Mouse (Mus musculus): ENCODE measurements at regions not wholly inside any gene's neighbourhood (a gene's known extent, or its start where the extent isn't known, plus 50 kb on each side); places are given as distances from the start of the nearest gene placed in this dataset.

DNA sequence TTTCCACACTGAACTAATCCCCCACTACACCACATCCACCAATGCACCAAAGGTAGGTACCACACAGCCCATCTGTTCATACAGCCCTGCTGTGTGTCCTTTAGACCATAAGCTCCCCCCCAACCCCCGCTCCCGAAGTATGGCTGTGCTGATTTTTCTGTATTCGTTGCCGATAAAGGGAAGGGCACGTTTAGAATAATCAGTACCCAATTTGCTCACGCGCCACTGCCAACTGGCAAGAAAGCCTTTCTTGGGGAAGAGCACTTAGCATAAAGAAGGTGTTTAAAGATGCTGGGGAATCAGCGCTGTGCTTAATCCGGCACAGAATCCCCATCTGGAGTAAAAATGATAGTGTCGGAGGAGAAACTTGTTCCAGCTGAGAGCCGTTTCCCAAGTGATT is 111.4 kb downstream of the Cd83 start:
- no peak overlapping the region for H3K4me3 ChIP-seq
- 72% methylated on average over 11 of the region's 11 CpGs for WGBS
- H3K4me2 ChIP-seq (replicated peaks), result no peak overlapping the region
- peaks cover 10% of the 10 kb centered on the region for H3K4me1 ChIP-seq
- H3K9ac ChIP-seq, result no peak overlapping the region
- H3K27ac ChIP-seq, result no peak overlapping the region
- H3K36me3 ChIP-seq, result no peaks in the 10 kb centered on the region
- no peaks in the 10 kb centered on the region for H3K27me3 ChIP-seq
- H3K9me3 ChIP-seq, result no peaks in the 10 kb centered on the region
- ATAC-seq (ENCODE audit: low FRiP score, low read depth), result no peak

DNA sequence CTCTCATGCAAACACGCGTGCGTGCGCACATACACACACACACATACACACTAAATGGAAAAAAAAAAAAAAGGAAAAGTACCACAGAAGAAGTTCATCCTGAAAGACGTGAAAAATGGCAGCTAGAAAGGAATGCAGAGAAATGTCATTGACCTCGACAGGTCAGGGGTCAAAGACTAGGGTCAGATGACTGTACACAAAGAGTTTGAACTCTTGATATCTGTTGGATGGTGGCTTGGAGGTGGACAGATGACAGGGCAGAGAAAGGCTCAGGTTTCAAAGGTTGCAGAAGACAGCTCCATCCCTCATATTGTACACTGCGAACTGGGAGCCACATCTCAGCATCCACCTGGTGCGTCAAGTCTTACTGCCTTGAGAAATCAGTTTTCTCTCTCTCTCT is 112.5 kb downstream of the Cd83 start:
- no peak overlapping the region for H3K27ac ChIP-seq
- 83% methylated on average over 8 of the region's 8 CpGs for WGBS
- peaks cover 3% of the 10 kb centered on the region for H3K4me1 ChIP-seq
- H3K9me3 ChIP-seq, result no peaks in the 10 kb centered on the region
- H3K9ac ChIP-seq, result no peak overlapping the region
- no peak for ATAC-seq (ENCODE audit: low FRiP score, low read depth)
- no peaks in the 10 kb centered on the region for H3K27me3 ChIP-seq
- no peak overlapping the region for H3K4me3 ChIP-seq
- H3K36me3 ChIP-seq, result no peaks in the 10 kb centered on the region
- no peak overlapping the region for H3K4me2 ChIP-seq (replicated peaks)

DNA sequence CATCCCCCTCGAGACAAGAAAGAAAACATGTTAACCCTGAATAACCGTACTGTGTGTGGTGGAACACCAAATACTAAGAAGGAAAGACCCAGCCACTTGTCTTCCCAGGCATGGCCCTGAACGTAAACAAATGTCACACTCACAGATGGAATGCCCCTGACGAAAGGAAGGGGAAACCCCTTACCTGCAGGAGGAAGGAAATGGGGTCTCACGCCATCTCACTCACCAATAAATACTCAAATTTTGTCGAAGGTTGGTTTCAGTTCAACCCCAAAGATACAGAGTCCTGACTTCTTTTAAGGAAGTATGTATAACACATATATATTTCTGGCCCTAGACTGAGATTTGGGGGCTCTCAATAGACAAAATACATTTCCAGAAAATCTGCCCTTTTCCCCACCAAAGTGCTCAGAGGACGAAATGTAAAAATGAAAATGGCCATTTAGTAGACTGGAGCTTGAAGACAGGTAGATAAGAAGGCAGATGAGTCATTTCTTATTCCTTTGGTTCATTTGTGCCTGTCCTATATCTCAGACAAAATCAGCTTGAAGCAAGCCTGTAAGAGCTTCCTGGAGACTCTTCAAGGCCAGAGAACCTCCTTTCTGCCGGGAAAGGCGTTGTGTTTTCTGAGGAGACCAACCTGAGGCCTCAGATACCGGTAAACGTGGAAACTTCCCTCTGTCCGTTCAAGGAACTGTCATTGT is 114.1 kb downstream of the Cd83 start:
- no peak overlapping the region for H3K27ac ChIP-seq
- no peak overlapping the region for H3K4me2 ChIP-seq (replicated peaks)
- no peak for ATAC-seq (ENCODE audit: low FRiP score, low read depth)
- no peaks in the 10 kb centered on the region for H3K27me3 ChIP-seq
- WGBS, result 69% methylated on average over 12 of the region's 12 CpGs
- H3K4me1 ChIP-seq, result no peaks in the 10 kb centered on the region
- no peak overlapping the region for H3K4me3 ChIP-seq
- H3K36me3 ChIP-seq, result no peaks in the 10 kb centered on the region
- no peak overlapping the region for H3K9ac ChIP-seq
- no peaks in the 10 kb centered on the region for H3K9me3 ChIP-seq

DNA sequence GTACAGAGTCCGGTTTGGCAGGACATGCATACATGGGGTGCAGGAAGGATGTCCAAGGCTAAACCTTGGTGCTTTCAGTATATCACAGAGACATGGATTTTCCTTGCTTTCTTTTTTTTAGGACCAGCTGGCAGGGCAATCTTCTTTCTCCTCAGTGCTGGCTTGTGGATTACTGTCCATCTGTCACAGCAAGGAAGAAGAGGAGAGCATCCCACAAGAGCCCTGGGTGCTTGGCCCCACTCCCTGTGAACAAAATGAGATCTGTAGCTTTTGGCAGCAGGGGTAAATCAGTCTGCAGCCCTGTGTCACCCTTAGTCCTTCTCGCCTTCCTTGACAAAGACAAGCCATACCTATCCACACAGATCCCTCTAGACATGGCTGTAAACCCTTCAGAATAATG is 115.5 kb downstream of the Cd83 start:
- Histone ChIP-seq H3K4me3 (no peak overlapping the region), H3K4me2 (replicated peaks) (no peak overlapping the region), H3K4me1 (no peaks in the 10 kb centered on the region), H3K27me3 (no peaks in the 10 kb centered on the region), H3K36me3 (no peaks in the 10 kb centered on the region), H3K9ac (no peak overlapping the region), H3K27ac (no peak overlapping the region), H3K9me3 (no peaks in the 10 kb centered on the region)
- WGBS, result 88% methylated on average over 2 of the region's 2 CpGs
- no peak for ATAC-seq (ENCODE audit: low FRiP score, low read depth)

DNA sequence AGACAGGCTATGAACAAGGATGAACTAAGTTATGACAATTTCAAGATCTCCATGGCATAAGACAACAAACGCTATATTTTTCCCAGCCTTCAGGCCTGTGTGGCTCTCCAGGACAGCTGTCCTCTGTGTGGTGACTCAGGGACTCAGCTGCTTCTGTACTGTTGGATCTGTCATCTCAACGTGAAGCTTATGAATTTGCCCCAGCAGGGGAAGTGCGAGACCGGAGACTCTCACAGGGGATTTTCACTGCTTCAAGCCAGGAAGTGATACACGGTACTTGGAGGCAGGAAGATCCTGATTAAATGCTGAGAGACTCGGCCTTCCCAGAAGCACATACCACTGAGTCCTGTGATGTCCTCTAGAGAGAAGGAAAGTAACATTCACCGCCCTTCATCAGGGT is 116.2 kb downstream of the Cd83 start:
- 76% methylated on average over 7 of the region's 7 CpGs for WGBS
- Histone ChIP-seq H3K9ac (no peak overlapping the region), H3K27ac (no peak overlapping the region), H3K27me3 (no peaks in the 10 kb centered on the region), H3K36me3 (no peaks in the 10 kb centered on the region), H3K4me3 (no peak overlapping the region), H3K4me2 (replicated peaks) (no peak overlapping the region), H3K4me1 (peaks cover 2% of the 10 kb centered on the region), H3K9me3 (no peaks in the 10 kb centered on the region)
- ATAC-seq (ENCODE audit: low FRiP score, low read depth), result no peak

DNA sequence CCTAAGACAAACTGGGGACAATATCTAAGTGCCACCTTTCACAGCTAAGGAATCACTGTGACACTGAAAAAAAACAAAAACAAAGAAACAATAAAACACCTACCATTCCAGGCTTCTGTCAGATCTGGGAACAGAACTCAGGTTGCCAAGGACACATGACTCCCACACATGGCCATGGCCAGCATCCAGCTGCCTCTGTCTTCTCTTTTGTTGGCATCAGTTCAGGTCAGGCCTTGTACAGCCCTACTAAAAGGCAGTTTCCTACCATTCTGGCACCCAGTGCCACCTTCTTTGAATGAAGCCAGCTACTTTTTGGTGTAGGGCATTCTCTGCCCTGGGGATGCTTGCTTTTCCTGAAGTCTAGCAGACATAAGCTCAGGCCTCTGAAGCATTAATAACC is 118.8 kb downstream of the Cd83 start:
- H3K4me1 ChIP-seq, result peaks cover 28% of the 10 kb centered on the region
- no peaks in the 10 kb centered on the region for H3K27me3 ChIP-seq
- H3K36me3 ChIP-seq, result no peaks in the 10 kb centered on the region

DNA sequence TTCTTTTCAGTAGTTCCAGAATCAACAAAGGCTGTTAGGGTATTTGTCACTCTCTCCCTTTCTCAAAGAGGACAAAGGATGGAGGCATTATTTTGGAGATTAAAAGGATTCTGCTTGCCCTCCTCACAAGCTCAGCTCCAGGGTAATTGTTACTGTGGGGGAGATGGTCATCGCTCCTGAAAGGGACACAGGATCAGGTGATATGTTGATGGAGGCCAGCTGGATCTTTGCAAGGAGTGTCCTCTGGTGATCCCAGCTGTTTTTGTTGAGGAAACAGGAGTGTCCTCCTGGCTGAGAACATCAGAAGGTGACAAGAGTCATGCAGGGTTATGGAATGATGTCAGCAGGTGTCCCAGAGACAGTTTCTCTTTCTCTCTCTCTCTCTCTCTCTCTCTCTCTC is 119.7 kb downstream of the Cd83 start:
- H3K27ac ChIP-seq, result no peak overlapping the region
- peaks cover 37% of the 10 kb centered on the region for H3K4me1 ChIP-seq
- H3K9me3 ChIP-seq, result no peaks in the 10 kb centered on the region
- no peaks in the 10 kb centered on the region for H3K36me3 ChIP-seq
- 36% methylated on average over 1 of the region's 1 CpGs for WGBS
- no peak for ATAC-seq (ENCODE audit: low FRiP score, low read depth)
- H3K27me3 ChIP-seq, result no peaks in the 10 kb centered on the region
- H3K9ac ChIP-seq, result no peak overlapping the region
- no peak overlapping the region for H3K4me2 ChIP-seq (replicated peaks)
- no peak overlapping the region for H3K4me3 ChIP-seq

More for the DNA sequence above, 118.8 kb downstream of the Cd83 start:
- Histone ChIP-seq H3K27ac (no peak overlapping the region), H3K4me3 (no peak overlapping the region), H3K4me2 (replicated peaks) (no peak overlapping the region), H3K9me3 (no peaks in the 10 kb centered on the region), H3K9ac (no peak overlapping the region)
- no peak for ATAC-seq (ENCODE audit: low FRiP score, low read depth)

DNA sequence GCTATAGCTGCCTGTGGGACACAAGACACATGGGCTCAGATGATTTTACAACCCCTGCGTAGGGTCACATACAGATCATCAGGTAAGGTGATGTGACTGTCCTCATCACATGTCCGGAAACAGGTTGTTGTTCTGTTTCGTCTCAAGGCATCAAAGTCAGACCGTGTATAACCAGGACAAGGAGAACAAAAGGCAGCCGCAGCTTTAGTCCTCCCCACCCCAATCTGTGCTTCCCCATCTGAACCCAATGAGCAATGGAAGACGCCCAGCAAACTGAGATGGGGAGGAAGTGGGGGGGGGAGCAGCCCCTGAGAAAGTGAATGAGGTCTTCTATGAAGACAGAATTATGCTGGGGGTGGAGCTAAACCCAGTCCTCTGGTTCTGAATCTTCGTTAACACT is 121.7 kb downstream of the Cd83 start:
- H3K27me3 ChIP-seq, result no peaks in the 10 kb centered on the region
- H3K9ac ChIP-seq, result no peak overlapping the region
- peaks cover 37% of the 10 kb centered on the region for H3K4me1 ChIP-seq
- H3K9me3 ChIP-seq, result no peaks in the 10 kb centered on the region
- H3K4me3 ChIP-seq, result no peak overlapping the region
- no peaks in the 10 kb centered on the region for H3K36me3 ChIP-seq
- WGBS, result 59% methylated on average over 7 of the region's 7 CpGs
- no peak for ATAC-seq (ENCODE audit: low FRiP score, low read depth)
- no peak overlapping the region for H3K27ac ChIP-seq
- no peak overlapping the region for H3K4me2 ChIP-seq (replicated peaks)

DNA sequence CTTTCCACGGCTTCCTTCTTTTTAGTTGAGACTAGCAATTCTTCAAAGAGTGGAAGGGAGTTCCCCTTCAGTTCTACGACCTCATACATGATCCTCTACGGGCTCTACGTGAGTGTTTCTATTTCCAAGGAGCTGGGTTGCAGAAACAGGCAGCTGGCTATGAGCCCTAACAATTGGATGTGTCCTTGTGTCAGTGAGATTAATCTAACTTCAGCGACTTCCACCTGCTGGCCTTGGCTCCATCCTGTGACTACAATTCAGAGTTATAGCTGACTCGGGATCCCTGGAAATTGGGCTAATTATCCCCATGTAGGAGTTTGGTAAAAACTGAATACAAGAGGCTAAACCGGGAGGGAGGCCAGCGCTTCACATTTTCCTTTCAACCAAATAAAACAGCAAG is 122.8 kb downstream of the Cd83 start:
- Histone ChIP-seq H3K27ac (no peak overlapping the region), H3K9ac (no peak overlapping the region), H3K4me2 (replicated peaks) (no peak overlapping the region), H3K9me3 (no peaks in the 10 kb centered on the region), H3K4me1 (peaks cover 37% of the 10 kb centered on the region), H3K36me3 (no peaks in the 10 kb centered on the region), H3K4me3 (no peak overlapping the region), H3K27me3 (no peaks in the 10 kb centered on the region)
- 60% methylated on average over 8 of the region's 8 CpGs for WGBS
- ATAC-seq (ENCODE audit: low FRiP score, low read depth), result no peak

DNA sequence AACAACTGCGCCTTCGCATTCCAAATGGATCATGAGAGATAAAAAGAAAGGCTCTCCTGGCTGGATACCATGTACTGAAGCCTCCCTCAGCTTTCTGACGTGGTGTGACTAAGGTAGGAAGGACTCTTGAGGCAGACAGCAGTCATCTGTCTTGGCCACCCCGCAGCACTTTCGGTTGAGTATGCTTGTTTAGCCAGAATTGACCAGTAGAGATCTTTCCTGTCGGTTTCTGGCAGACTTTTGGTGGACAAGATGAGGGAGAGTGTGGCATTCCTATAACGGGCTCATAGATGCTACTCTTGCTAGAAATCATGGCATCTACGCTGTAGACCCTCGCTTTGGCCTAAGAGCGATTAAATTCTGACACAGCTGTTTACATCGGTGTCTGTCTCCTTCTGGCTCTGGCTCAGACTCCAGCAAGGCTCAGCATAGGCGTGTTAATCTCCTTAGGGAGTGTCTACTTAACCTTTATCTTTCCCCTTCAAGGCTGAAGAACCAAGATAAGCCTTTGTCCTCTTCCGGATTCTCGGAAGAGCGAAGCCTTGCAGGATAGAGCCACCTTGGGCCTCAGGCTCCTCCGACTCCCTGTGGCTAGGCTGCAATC is 123.6 kb downstream of the Cd83 start:
- no peak overlapping the region for H3K4me2 ChIP-seq (replicated peaks)
- no peaks in the 10 kb centered on the region for H3K27me3 ChIP-seq
- 66% methylated on average over 16 of the region's 16 CpGs for WGBS
- peaks cover 38% of the 10 kb centered on the region for H3K4me1 ChIP-seq
- H3K36me3 ChIP-seq, result no peaks in the 10 kb centered on the region
- ATAC-seq (ENCODE audit: low FRiP score, low read depth), result no peak
- no peak overlapping the region for H3K4me3 ChIP-seq
- H3K9me3 ChIP-seq, result no peaks in the 10 kb centered on the region
- no peak overlapping the region for H3K27ac ChIP-seq
- no peak overlapping the region for H3K9ac ChIP-seq

DNA sequence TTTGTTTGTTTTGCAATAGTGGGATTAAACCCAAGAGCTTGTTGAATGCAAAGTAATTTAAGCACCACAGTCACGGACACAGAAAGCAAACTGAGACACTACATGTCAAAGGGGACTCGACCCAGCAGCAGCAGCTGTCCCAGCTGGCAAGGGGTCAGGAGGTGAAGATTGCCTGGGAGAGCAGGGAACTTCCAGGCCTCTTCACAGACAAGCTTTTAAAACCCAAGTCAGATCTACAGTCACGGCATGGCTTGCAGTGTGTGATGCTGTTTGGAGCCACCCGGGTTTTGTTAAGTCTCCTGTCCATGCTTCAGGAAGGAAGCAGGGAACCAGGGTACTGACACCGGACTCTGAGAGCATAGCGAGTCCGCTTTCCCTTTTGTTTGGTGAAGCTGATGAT is 125.4 kb downstream of the Cd83 start:
- Histone ChIP-seq H3K4me2 (replicated peaks) (no peak overlapping the region), H3K36me3 (no peaks in the 10 kb centered on the region), H3K4me3 (no peak overlapping the region), H3K4me1 (peaks cover 44% of the 10 kb centered on the region), H3K9ac (no peak overlapping the region), H3K27me3 (no peaks in the 10 kb centered on the region), H3K27ac (no peak overlapping the region), H3K9me3 (no peaks in the 10 kb centered on the region)
- 44% methylated on average over 7 of the region's 7 CpGs for WGBS
- ATAC-seq (ENCODE audit: low FRiP score, low read depth), result no peak

DNA sequence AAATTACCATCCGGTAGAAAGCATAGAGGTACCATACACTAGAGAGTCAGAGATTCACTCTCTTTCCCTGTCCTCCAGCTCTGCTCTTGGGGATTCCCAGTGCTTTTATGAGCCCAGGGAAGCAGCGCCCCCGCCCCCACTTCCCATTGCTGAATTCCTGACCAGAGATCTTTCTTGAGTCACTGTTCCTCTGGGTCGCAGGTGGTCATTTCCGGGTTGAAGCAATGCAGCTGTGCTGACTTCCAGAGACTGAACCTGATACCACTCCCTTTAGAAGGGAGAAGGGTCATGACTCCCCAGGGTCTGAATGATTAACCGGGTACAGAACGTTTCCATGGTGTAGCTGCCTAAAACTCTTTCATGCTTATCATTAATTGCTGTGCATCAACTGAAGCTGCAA is 128.9 kb downstream of the Cd83 start:
- H3K27me3 ChIP-seq, result no peaks in the 10 kb centered on the region
- H3K4me1 ChIP-seq, result peaks cover 15% of the 10 kb centered on the region
- H3K4me3 ChIP-seq, result no peak overlapping the region
- ATAC-seq (ENCODE audit: low FRiP score, low read depth), result no peak
- no peak overlapping the region for H3K9ac ChIP-seq
- WGBS, result 29% methylated on average over 7 of the region's 7 CpGs
- H3K4me2 ChIP-seq (replicated peaks), result no peak overlapping the region
- no peaks in the 10 kb centered on the region for H3K36me3 ChIP-seq
- H3K9me3 ChIP-seq, result no peaks in the 10 kb centered on the region
- H3K27ac ChIP-seq, result no peak overlapping the region

DNA sequence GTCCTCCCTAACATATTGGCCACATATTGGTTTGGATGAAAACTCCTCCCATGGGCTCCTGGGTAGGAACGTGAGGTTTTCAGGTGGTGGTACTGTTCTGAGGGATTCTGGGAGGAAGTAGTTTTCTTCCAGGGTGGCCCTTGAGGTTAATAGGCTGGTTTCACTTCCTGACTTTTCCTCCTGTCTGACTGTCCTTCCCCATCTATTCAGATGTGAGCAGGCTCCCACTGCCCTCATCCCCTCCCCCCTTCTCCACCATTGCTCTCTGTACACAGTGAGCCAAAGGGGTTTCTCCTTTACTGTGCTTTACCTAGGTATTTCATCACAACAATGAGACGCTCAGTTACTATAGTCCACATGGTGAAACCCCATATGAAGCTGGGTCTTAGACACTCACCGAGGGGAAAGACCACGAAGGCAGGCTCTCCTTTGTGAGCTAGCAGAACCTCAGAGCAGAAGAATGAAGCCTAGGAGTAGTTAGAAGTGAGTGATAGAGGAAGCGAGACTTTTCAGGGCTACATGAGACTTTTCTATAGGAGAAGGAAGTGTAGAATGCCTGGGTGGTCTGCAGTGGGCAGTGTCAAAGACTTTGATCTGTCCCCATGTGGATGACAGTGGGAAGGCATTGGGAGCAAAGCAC is 135.3 kb downstream of the Cd83 start:
- ATAC-seq (ENCODE audit: low FRiP score, low read depth), result no peak
- Histone ChIP-seq H3K27me3 (no peaks in the 10 kb centered on the region), H3K9ac (no peak overlapping the region), H3K4me1 (no peaks in the 10 kb centered on the region), H3K9me3 (no peaks in the 10 kb centered on the region), H3K4me2 (replicated peaks) (no peak overlapping the region), H3K27ac (no peak overlapping the region), H3K36me3 (no peaks in the 10 kb centered on the region), H3K4me3 (no peak overlapping the region)
- WGBS, result 82% methylated on average over 5 of the region's 5 CpGs
